Mouse (Mus musculus) gastrocnemius, postnatal 25 days (tissue): Measurements from ENCODE around the gene Afdn. TPM values are rescaled to one million over a fixed set of nuclear protein-coding genes. Genes with fewer than 3 reads are reported as not detected.
A peak's percentile ranks its signal among the peaks of the same experiment; 100 is the strongest.
"Not testable (repeated sequence)": the region's sequence is repeated elsewhere in the genome, so short reads cannot be mapped to it uniquely, and the experiment has no call there.

Source experiments
- DNase-seq: peaks from one replicate; pipeline ENCODE4 v3.0.0; 2022
- total RNA-seq, 2 experiments: library from RNA; stranded (reverse); gene quantifications; 1 replicate in 1 of 2; 2 replicates in 1 of 2; pipeline ENCODE4 v1.2.3; 2021

Gene Afdn
- total RNA-seq, 2 experiments from 2014 or later, result 47.4 to 50.9 TPM

DNA sequence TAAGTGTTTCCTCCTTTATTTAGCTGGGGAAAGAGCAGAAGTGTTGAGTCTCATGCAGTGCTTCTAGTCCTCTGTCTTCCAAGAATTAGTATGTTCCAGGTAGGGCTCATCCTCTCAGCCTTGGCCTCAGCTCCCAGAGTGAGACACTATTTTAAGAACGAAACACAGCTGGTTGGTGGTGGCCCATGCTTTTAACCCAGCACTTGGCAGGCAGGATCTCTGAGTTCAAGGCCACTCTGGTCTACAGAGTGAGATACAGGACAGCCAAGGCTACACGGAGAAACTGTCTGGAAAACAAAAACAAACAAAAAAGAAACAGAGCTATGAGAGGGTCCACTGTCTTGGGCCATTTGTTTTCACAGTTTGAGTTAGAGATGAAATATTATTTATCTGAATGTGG, 17.3 kb downstream of the Afdn start:
- no peak for DNase-seq

DNA sequence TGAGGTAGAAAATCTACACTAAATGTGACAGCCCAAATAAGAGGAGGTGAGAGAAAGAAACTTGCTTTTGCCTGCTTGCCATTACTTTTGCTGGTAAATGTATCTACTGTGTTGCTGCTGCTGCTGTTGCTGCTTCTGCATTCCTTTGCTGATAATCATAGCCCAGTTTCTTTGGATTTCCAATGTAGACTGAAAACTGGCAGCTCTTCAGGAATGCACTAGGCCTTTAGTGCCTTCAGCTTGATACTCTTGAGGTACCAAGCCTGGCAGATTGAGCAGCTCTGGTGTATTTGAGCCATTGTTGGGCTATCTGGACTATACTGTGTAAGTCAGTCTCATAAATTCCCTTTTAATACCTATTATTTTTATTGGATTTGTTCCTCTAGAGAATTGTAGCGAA, 18.5 kb downstream of the Afdn start:
- no peak for DNase-seq

GRCm38 (mm10) chr17:13781948-13782347, 21.6 kb downstream of the Afdn start:
- no peak for DNase-seq

DNA sequence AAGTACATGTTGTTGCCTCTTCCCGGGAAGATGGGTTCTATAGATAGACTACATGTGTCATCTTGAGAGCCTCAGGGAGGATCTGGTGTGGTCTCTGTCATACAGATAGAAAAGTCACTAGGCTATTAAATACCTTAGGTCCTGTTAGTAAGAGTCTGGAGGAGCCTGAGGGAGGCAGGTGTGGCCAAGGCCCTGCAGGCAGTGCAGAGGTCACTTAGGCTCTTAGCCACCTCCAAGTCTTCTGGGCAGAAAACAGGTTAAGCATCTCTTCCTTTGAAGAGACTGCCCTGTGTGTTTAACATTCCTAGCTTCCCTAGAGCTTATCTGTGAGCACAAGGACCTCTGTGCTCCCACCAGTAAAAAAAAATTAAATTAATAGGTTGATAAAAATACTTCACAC, 23.1 kb downstream of the Afdn start:
- DNase-seq, result no peak

DNA sequence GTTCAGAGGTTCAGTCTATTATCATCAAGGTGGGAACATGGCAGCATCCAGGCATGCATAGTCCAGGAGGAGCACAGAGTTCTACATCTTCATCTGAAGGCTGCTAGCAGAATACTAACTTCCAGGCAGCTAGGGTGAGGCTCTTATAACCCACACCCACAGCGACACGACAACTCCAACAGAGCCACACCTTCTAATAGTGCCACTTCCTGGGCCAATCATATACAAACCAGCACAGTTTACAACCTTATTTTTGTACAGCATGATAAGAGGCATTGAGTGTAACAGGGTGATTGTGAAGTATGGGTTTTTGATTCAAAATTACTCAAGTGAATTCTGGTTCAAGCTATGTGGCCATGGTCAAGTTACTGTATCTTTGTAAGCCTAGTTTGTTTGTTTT, 29.7 kb downstream of the Afdn start:
- DNase-seq, result not testable (repeated sequence)

- no peak for DNase-seq
Measured at GRCm38 (mm10) chr17:13797691-13798090, 37.4 kb downstream of the Afdn start.

- DNase-seq, result no peak
Measured at GRCm38 (mm10) chr17:13802836-13803408, 42.6 kb downstream of the Afdn start.

DNA sequence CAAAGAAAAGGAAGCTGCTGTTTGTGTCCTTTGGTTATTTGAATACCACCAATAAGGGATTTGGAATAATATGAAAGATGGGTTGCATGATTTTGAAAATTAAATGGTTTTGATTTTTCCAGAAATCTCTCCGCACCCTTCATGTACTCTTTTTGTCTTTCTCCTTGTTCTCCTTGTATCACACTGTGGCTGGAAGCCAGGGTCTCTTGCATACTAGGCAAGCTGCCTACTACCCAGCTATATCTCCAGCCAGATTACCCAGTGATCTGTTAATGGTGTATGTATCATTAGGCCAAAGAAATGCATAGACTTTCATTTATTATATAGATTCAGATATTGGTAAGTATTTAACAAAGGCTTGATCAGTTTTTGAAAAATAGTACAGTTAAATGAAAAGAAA, 45.7 kb downstream of the Afdn start:
- no peak for DNase-seq

DNA sequence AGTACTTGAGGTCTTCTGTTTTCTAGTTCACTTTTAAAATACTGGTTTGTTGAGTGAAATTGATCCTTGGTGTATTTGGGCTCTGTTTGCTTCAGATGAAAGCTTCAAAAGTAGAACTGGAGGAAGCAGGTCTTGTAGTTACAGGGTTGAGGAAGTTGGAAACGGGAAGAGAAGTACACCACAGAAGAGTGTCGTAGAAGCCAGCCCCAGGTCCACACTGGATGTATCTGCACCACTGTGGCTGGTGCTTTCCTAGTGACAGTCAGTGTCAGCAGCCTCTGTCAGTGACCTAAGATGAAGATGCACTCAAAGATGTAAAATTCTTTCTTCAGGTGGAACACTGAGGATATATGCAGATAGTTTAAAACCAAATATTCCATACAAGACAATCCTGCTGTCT, 57.5 kb downstream of the Afdn start:
- DNase-seq, result no peak

DNA sequence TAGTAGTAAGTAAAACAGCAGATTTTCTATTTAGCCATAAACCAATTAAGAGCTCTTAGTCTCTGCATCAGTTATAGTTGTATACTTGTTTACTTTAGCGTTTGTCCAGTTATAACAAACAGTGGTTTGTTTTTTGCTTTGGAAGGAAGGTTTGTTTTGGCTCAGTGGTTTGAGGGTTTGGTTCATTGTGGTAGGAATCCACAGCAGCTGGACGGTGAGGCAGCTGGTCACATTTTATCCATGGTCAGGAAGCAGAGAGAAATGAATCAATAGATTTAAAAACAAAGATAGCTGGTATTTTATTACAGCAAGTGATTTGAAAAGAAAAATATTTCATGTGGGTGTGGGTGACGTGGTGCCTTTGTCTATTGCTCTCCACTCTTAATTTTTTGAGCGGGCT, 59.0 kb downstream of the Afdn start:
- no peak for DNase-seq

- DNase-seq, result no peak
Measured at GRCm38 (mm10) chr17:13820676-13821075, 60.3 kb downstream of the Afdn start.

DNA sequence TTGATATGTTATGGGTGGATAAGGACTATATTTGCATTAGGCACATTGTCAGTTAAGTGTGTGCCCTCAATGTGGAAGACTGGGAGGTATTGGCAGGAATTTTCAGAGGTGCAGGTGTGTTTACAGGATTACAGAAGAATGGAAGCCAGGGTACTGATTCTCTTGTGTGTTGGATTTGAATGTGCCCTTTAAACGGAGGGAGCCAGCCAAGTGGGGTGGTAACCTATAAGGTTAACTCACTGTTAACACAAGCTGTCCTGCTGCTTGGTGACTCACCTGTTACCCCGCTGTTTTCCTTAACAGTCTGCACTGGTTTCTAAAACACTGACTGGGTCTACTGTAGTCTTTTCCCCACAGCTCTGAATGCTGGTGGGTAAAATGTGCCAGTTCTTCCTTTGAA, 65.1 kb downstream of the Afdn start:
- DNase-seq, result no peak

DNA sequence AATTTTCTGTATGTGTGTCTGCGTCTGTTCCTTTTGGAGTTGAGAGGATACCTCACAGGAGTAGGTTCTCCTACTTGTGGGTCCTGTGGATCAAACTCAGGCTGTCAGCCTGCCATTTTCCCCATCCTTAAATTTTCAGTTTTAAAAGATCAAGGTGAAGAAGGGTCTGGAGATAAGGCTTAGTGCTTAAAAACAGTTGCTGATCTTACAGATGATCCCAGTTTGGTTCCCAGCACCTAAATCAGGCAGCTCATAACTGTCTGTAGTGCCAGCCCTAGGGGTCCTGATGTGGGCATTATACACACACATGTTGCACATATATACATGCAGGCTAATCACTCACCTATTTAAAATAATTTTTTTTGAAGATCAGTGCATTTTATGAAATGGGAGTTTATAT, 69.9 kb downstream of the Afdn start:
- no peak for DNase-seq

DNA sequence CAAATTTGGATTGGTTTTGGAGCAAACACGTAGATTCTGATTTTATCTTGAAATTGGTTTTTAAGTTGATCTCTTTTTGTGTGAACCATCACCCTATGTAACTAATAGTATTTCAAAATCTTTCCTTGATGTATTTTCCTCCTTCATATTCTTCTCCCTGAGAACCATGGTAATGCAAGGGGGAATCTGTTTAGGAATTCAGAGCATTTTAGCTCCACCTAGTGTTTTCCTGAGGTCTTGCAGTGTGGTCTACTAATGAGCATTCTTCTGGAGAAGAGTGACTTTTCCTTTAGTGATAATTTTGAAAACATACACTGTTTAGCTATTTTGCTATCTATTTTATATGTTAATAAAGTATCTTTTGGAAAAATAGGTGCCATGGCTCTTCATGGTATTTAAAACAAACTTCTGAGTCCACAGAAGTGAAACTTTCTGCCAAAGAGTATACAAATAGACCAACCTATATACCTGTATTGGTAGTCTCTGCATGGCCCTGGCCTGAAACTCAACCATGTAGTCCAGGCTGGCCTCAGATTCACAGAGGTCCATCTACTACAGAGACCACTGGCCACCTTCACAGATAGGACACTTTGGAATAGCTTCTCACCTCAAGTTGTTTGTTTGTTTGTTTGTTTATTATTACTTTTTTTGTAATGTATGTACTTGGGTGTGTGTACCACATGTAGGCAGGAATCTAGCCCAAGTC, 70.5 kb downstream of the Afdn start:
- no peak for DNase-seq

DNA sequence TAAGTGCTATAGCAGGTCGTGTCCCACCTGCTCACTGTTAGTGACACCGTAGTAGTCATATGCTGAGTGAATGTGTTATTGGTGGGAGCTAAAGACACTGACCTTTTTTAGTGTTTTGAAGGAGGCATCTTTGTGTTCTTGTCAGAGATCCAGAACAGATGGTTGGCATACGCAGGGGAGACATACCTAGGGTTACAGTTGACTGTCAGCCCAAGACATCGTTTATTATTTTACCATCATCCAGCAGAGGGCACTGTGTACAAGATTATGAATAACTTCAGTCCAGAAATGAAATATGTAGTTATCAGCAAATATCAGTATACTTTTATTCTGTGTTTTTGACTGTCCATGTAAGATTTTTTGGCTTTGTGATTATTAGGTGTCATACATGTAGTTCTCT, 75.5 kb downstream of the Afdn start:
- DNase-seq, result no peak

- no peak for DNase-seq
Measured at GRCm38 (mm10) chr17:13850175-13850574, 89.8 kb downstream of the Afdn start.

DNA sequence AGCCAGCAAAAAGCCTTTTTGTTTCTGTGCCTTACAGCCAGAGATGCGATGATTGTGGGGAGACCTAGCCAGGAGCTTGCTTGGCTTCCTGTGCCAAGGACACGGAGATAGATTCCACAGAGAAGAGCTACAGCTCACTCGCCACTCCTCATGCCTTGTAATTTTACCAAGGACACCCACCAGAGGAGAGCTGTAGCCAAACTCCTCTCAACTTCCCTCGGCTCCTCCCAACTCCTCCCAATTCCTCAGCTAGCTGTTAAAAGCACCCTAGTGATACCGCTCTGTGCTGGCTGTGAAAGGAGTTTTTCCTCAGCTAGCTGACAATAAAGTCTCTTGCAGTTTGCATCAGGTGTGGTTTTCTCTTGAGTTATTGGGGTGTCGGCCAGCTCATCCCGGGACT, 93.5 kb downstream of the Afdn start:
- peak; percentile 18 for DNase-seq

DNA sequence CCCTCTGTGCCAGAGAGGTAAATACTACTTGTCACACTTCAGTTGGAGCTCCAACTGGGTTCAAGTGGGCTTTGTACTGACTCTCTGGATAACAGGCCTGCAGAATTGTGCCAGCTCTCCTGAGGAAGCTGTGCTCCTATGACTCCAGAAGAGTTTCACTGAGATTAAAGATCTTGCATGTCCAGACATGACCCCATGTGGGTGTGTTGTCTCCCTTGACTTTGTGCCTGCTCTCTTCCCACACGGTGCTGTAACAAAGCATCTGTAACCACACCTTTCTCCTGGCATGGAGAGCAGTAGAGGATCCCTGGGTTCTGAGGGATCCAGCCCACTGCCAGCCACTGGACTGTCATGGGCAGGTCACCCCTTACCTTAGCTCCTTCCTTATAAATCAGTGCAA, 95.1 kb downstream of the Afdn start:
- DNase-seq, result no peak

GRCm38 (mm10) chr17:13856429-13857090, 96.2 kb downstream of the Afdn start:
- DNase-seq, result no peak

GRCm38 (mm10) chr17:13865340-13865739, 105.0 kb downstream of the Afdn start:
- no peak for DNase-seq

DNA sequence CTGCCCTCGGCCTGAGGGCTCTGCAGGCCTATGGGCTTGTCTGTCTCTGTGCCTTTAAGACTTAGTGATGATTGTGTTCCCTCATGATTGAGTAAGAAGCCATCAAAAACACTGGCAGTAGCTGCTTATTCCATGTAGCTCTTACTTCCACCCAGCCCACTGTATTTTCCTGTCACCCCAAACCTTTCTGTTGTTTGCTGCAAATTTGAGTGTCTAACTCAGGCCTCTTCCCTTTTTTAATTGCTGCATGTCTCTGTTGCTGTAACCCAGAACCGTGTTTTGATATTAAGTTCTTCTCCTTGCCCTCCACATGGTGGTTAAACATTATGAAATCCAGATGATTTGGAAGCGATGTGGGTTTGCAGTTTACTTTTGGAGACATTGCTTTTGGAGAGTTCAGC, 106.6 kb downstream of the Afdn start:
- DNase-seq, result no peak

- no peak for DNase-seq
Measured at GRCm38 (mm10) chr17:13867475-13867874, 107.1 kb downstream of the Afdn start.

DNA sequence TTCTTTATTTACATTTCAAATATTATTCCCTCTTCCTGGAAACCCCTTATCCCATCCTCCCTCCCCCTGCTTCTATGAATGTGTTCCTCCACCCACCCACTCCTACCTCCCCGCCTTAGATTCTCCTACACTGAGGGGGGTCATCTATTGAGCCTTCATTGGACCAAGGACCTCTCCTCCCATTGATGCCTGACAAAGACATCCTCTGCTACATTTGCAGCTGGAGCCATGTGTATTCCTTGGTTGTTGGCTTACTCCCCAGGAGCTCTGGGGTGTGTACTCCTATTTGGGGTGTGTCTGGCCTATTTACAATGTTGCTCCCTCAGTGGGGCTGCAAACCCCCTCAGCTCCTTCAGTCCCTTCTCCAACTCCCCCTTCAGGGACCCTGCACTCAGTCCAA, 109.9 kb downstream of the Afdn start:
- DNase-seq, result no peak

GRCm38 (mm10) chr17:13874245-13874644, 113.9 kb downstream of the Afdn start:
- DNase-seq, result peak; percentile 76
